Mouse (Mus musculus) heart, embryonic 13.5 days (tissue): ENCODE results near the gene Iqch. TPM values are rescaled to one million over a fixed set of nuclear protein-coding genes. Genes with fewer than 3 reads are reported as not detected.

Experiments used
- ATAC-seq: fragments of 200-750 bp; cut with Nextera tagmentation; 2 replicates; pipeline ENCODE4 v1.8.0; 2017; ENCODE audit warnings: moderate TSS enrichment; ENCODE audit not compliant: insufficient number of reproducible peaks, low FRiP score, low TSS enrichment; ENCODE audit errors: extremely low read depth
- H3K27ac ChIP-seq: fragments of 300-500 bp; sonication (generic); replicated peaks from 2 replicates; pipeline ENCODE4 v1.5.1; 2015; ENCODE audit warnings: moderate library complexity, mild to moderate bottlenecking, inconsistent platforms
- H3K27me3 ChIP-seq: fragments of 300-500 bp; sonication (generic); replicated peaks from 2 replicates; pipeline ENCODE4 v1.6.1; 2015; ENCODE audit warnings: mild to moderate bottlenecking, inconsistent platforms
- H3K36me3 ChIP-seq: fragments of 300-500 bp; sonication (generic); 2 replicates; pipeline ENCODE4 v1.6.1; 2015; ENCODE audit warnings: mild to moderate bottlenecking, inconsistent platforms
- H3K4me1 ChIP-seq: fragments of 300-500 bp; sonication (generic); 2 replicates; pipeline ENCODE4 v1.6.1; 2015; ENCODE audit warnings: inconsistent platforms
- H3K4me2 ChIP-seq: fragments of 300-500 bp; sonication (generic); 2 replicates; pipeline ENCODE4 v1.6.1; 2015; ENCODE audit warnings: inconsistent platforms, mild to moderate bottlenecking, moderate library complexity
- H3K4me3 ChIP-seq: fragments of 300-500 bp; sonication (generic); 2 replicates; pipeline ENCODE4 v1.5.1; 2015; ENCODE audit warnings: moderate library complexity, mild to moderate bottlenecking, inconsistent platforms
- H3K9ac ChIP-seq: fragments of 300-500 bp; sonication (generic); 2 replicates; pipeline ENCODE4 v1.6.1; 2015; ENCODE audit warnings: inconsistent platforms, mild to moderate bottlenecking, moderate library complexity
- H3K9me3 ChIP-seq: fragments of 300-500 bp; sonication (generic); 2 replicates; pipeline ENCODE4 v1.6.1; 2016; ENCODE audit warnings: inconsistent platforms
- WGBS: fragments of 180-500 bp; shearing (Covaris S2); methylation state at CpG from one replicate; pipeline ENCODE4 v1.1.7; 2015; ENCODE audit warnings: mixed read lengths; 5-methylcytosine and 5-hydroxymethylcytosine counted together
- polyA plus RNA-seq: library from polyadenylated mRNA; unstranded; fragments of >200 nt; fragmentation: Nextera tagmentation; extraction: Ambion mirVana; gene quantifications from 2 replicates; pipeline ENCODE4 v1.2.1, GENCODE M21; 2015

Iqch gene
- polyA plus RNA-seq, 1 experiment from 2014 or later, result not detected

DNA sequence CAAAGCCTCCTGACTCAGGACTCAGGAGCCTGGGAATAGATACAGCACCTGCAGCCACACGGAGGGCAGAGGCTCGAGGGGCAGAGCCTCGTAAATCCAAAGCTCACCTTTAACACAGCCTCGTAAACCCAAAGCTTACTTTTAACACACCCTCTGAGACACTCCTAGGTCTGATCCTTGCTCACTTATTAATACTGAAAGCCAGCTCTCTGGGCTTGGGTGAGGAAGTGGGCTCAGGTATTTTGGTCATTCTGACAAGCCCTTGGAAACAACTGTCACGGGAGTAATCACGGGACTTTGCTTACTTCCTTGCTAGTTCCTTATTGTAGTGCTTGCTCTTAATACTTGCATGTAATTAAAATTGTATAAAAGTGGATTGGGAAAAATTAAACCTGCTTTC lies 13.1 kb downstream of the Iqch start:
- no peak overlapping the region for H3K27ac ChIP-seq
- H3K4me2 ChIP-seq, result no peak overlapping the region
- H3K9ac ChIP-seq, result no peak overlapping the region
- no peaks in the 10 kb centered on the region for H3K4me1 ChIP-seq
- H3K27me3 ChIP-seq, result no peaks in the 10 kb centered on the region
- no peak for ATAC-seq
- peaks cover 11% of the 10 kb centered on the region; the same call in 1 of the 2 replicates for H3K9me3 ChIP-seq
- H3K36me3 ChIP-seq, result no peaks in the 10 kb centered on the region
- no peak overlapping the region for H3K4me3 ChIP-seq
- WGBS, result 70% methylated on average over 6 of the region's 6 CpGs

DNA sequence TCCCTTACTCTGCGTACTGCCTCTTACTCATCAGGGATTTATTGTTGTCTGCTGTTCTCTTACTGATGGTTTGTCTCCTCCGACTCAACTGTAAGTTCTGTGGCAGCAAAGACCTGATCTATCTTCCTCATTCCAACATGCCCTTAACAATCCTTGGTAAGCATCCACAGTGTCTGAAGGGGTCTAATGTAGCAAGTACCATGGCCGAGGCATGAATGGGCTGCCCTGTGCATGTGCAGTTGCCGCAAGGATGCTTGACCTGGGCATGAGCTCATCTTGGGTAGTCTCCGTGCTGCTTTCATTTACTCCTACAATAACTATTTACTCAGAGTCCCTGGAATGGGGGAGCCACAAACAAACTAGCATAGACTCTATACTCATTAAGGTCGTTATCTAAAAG lies 17.0 kb downstream of the Iqch start:
- H3K27me3 ChIP-seq, result no peaks in the 10 kb centered on the region
- H3K4me3 ChIP-seq, result no peak overlapping the region
- no peaks in the 10 kb centered on the region for H3K36me3 ChIP-seq
- no peak overlapping the region for H3K27ac ChIP-seq
- peaks cover 11% of the 10 kb centered on the region; the same call in 1 of the 2 replicates for H3K9me3 ChIP-seq
- WGBS, result 80% methylated on average over 6 of the region's 6 CpGs
- H3K9ac ChIP-seq, result no peak overlapping the region
- H3K4me1 ChIP-seq, result peaks cover 8% of the 10 kb centered on the region
- ATAC-seq, result no peak
- no peak overlapping the region for H3K4me2 ChIP-seq

DNA sequence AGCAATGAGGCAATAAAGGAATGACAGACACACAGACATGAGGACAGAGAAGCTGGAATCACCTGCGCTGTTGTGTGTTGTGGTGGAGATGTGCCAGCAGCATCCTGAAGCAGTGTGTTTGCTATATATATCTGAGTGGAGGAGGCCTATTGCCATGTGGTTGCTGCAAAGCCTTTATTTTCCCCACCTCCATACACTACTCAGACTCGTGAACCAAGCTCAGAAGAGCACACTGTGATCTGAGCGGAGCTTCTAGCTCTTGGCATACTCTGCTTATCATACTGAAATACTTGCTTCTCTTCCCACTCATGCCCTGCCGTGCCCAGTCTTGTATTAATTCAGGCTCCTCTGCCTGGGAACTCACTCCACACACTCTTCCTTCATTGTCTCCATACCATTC lies 20.5 kb downstream of the Iqch start:
- H3K9me3 ChIP-seq, result peaks cover 7% of the 10 kb centered on the region; the same call in 1 of the 2 replicates
- H3K27ac ChIP-seq, result no peak overlapping the region
- peaks cover 8% of the 10 kb centered on the region for H3K4me1 ChIP-seq
- no peak overlapping the region for H3K4me3 ChIP-seq
- H3K27me3 ChIP-seq, result 0 out of 2 replicates have a peak, but pooled peaks cover 3% of the 10 kb centered on the region
- no peaks in the 10 kb centered on the region for H3K36me3 ChIP-seq
- no peak overlapping the region for H3K4me2 ChIP-seq
- no peak overlapping the region for H3K9ac ChIP-seq
- no peak for ATAC-seq
- 47% methylated on average over 4 of the region's 4 CpGs for WGBS

DNA sequence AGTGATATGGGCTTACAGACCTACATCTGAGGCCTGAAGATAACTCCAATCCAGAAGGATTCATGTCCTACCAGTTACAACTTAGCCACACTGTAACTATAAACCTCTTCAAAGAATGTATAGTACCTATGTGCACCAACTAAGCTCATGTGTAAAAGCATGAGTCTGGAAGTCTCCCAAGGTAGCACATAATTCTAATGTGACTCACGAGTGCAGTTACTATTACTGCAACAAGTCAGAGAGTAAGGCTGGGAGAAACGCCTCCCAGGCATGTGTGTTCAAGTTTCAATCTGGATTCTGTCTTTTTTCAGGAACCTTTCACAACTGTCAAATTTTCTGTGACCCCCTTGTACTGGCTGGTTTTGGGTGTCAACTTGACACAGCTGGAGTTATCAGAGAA lies 22.2 kb downstream of the Iqch start:
- H3K9me3 ChIP-seq, result no peaks in the 10 kb centered on the region
- H3K4me1 ChIP-seq, result peaks cover 8% of the 10 kb centered on the region
- ATAC-seq, result no peak
- no peak overlapping the region for H3K9ac ChIP-seq
- H3K27ac ChIP-seq, result no peak overlapping the region
- no peak overlapping the region for H3K4me2 ChIP-seq
- H3K36me3 ChIP-seq, result no peaks in the 10 kb centered on the region
- H3K4me3 ChIP-seq, result no peak overlapping the region
- 0 out of 2 replicates have a peak, but pooled peaks cover 3% of the 10 kb centered on the region for H3K27me3 ChIP-seq
- WGBS, result 67% methylated on average over 2 of the region's 2 CpGs

DNA sequence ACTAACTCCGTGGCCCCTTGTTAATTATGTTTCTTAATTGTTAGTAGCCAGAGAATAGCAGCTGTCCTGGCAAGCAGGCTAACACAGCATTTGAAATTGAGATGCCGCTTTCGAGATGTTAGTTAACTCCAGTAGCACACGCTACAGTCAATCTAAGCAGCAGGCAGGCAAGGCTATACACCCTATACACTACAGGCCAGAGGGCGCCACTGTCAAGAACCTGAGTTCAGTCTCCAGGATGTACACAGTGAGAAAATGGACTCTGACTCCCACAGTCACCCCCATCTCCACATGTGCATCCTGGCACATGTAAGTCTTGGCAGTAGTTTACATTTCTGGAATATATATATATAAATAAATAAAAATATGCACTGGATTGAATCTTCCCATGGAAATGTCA lies 22.6 kb downstream of the Iqch start:
- Histone ChIP-seq H3K9me3 (no peaks in the 10 kb centered on the region), H3K36me3 (no peaks in the 10 kb centered on the region), H3K27me3 (0 out of 2 replicates have a peak, but pooled peaks cover 3% of the 10 kb centered on the region), H3K9ac (no peak overlapping the region), H3K4me3 (no peak overlapping the region), H3K4me2 (no peak overlapping the region), H3K27ac (no peak overlapping the region), H3K4me1 (peaks cover 8% of the 10 kb centered on the region)
- ATAC-seq, result no peak
- WGBS, result 81% methylated on average over 5 of the region's 5 CpGs

DNA sequence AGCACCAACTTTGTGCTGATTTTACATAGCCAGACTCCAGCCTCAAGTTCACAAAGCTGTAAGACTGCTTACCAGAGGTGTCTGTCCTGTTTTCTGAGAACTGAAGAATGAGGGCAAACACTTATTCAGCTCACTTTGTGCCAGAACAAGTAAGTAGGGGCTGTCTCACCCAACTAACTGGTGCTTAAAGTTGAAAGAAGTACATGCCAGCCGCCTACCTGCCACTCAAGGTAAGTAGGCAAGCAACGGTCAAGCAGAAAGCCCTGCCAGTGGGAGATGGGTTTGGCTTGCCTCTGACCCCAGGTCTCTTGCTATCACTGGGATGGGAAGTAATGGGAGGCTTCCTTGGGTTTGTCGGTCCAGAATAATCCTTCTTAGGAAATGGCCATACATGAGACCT lies 24.8 kb downstream of the Iqch start:
- no peaks in the 10 kb centered on the region for H3K36me3 ChIP-seq
- WGBS, result 73% methylated on average over 3 of the region's 3 CpGs
- H3K9ac ChIP-seq, result no peak overlapping the region
- H3K4me1 ChIP-seq, result peaks cover 8% of the 10 kb centered on the region
- ATAC-seq, result no peak
- no peak overlapping the region for H3K4me3 ChIP-seq
- H3K4me2 ChIP-seq, result no peak overlapping the region
- no peak overlapping the region for H3K27ac ChIP-seq
- no peaks in the 10 kb centered on the region for H3K9me3 ChIP-seq
- H3K27me3 ChIP-seq, result 0 out of 2 replicates have a peak, but pooled peaks cover 3% of the 10 kb centered on the region

DNA sequence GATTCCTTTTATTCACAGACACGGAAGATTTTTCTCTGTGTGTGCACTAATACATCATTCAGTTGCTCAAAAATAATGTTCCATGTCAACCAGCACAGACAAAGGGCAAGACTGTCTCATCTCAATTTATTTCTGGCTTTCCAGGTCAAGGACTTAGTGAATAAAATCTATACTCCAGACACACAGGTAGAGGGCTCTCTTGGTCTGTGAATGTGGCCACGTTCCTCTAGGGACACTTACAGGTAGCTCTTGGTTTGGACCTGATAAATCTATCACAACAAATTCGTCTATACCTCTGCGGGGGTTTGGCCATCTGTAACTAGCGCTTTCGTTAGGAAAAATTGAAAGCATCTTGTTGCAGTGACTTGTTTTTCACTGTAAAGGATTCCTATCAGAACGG lies 29.4 kb downstream of the Iqch start:
- no peak overlapping the region for H3K4me3 ChIP-seq
- no peak overlapping the region for H3K9ac ChIP-seq
- 71% methylated on average over 7 of the region's 7 CpGs for WGBS
- H3K27ac ChIP-seq, result no peak overlapping the region
- no peaks in the 10 kb centered on the region for H3K36me3 ChIP-seq
- ATAC-seq, result no peak
- H3K27me3 ChIP-seq, result 0 out of 2 replicates have a peak, but pooled peaks cover 3% of the 10 kb centered on the region
- peaks cover 25% of the 10 kb centered on the region for H3K4me1 ChIP-seq
- H3K4me2 ChIP-seq, result no peak overlapping the region
- H3K9me3 ChIP-seq, result no peaks in the 10 kb centered on the region

DNA sequence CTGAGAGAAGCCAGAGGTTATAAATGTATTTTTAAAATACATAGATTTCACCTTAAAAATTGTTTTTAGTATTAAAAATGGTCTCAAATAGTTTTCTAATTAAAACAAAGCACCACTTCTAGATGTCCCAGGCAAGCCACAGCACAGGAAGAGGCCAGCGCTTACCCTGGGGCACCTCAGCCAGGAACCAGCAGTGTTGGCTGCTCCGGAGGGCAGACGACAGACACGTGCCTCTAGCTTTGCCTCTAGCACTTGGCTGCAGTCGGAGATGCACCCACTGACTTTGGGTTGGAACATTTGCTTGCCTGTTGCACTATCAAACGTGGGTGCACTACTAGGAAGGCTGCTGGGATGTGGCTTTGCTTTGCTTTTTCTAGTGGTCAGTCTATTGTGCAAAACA lies 30.4 kb downstream of the Iqch start:
- Histone ChIP-seq H3K27me3 (0 out of 2 replicates have a peak, but pooled peaks cover 2% of the 10 kb centered on the region), H3K4me2 (no peak overlapping the region), H3K9me3 (no peaks in the 10 kb centered on the region), H3K27ac (no peak overlapping the region), H3K36me3 (no peaks in the 10 kb centered on the region), H3K9ac (no peak overlapping the region), H3K4me1 (peaks cover 26% of the 10 kb centered on the region), H3K4me3 (no peak overlapping the region)
- WGBS, result 28% methylated on average over 6 of the region's 6 CpGs
- no peak for ATAC-seq

DNA sequence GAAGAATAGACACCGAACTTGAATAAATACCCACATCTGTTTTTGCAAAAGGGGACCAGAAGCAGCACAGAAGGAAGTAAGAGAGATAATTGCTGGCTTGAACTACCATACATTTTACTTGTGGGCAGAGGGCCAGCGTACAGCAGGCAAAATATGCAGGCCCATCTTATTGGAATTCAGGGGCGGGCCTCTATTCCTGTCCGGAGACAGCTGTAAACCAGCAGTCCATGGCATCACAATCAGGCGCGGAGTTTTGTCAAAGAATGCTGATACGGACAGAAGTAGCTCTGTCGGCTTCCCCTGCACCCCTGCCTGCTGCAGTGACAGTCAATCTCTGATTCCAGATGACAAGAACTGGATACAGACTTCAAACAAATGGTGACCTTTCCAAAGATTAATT lies 33.5 kb downstream of the Iqch start:
- Histone ChIP-seq H3K4me1 (peaks cover 26% of the 10 kb centered on the region), H3K9ac (no peak overlapping the region), H3K27me3 (0 out of 2 replicates have a peak, but pooled peaks cover 6% of the 10 kb centered on the region), H3K4me3 (no peak overlapping the region), H3K4me2 (peak overlapping the region; percentile 53), H3K27ac (no peak overlapping the region), H3K9me3 (no peaks in the 10 kb centered on the region), H3K36me3 (no peaks in the 10 kb centered on the region)
- 13% methylated on average over 8 of the region's 8 CpGs for WGBS
- no peak for ATAC-seq

DNA sequence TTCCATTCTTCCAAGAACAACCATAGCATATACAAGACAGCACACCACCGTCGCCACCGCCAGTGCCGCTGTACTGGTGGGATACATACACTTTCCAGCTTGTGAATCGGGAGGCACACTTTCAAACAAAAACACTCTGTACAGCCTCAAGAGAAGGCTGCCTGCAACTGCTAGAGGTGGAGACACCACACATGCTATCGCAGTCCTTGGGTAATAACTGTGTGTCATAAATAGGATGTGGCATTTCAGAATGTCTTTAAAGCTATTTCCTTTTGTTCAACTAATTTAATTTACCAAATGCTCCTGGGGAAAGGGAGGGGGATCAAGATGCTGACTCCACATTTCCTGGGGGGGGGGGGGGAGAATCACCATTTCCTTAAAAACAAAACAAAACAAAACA lies 34.0 kb downstream of the Iqch start:
- 73% methylated on average over 6 of the region's 6 CpGs for WGBS
- Histone ChIP-seq H3K4me2 (peak overlapping the region; percentile 53), H3K36me3 (no peaks in the 10 kb centered on the region), H3K9ac (no peak overlapping the region), H3K4me1 (peaks cover 26% of the 10 kb centered on the region), H3K4me3 (no peak overlapping the region), H3K27me3 (0 out of 2 replicates have a peak, but pooled peaks cover 6% of the 10 kb centered on the region), H3K27ac (no peak overlapping the region), H3K9me3 (no peaks in the 10 kb centered on the region)
- no peak for ATAC-seq

DNA sequence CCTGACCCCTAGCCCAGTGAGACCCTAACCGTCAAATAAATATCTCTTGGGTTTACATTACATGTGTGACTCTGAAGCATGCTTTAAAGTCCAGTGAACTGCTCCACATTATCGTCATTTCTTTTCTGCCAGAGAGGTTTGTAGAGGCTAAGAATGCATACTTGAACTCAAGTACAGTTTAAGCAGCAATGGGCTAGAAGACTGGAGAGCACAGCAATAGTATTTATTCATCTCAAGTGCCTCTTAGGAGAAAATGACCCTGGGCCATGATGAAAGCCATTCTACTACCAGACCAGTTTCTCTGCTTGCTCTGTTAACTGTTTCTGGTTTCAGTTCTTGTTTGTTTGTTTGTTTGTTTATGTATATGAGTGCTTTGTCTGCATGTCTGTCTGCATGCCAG lies 38.9 kb downstream of the Iqch start:
- no peaks in the 10 kb centered on the region for H3K36me3 ChIP-seq
- H3K4me3 ChIP-seq, result no peak overlapping the region
- H3K4me2 ChIP-seq, result no peak overlapping the region
- no peaks in the 10 kb centered on the region for H3K9me3 ChIP-seq
- H3K27ac ChIP-seq, result no peak overlapping the region
- whole genome bisulfite sequencing, result 33% methylated on average over 2 of the region's 2 CpGs
- H3K4me1 ChIP-seq, result peaks cover 7% of the 10 kb centered on the region
- no peak for ATAC-seq
- peaks cover 23% of the 10 kb centered on the region for H3K27me3 ChIP-seq
- H3K9ac ChIP-seq, result no peak overlapping the region

DNA sequence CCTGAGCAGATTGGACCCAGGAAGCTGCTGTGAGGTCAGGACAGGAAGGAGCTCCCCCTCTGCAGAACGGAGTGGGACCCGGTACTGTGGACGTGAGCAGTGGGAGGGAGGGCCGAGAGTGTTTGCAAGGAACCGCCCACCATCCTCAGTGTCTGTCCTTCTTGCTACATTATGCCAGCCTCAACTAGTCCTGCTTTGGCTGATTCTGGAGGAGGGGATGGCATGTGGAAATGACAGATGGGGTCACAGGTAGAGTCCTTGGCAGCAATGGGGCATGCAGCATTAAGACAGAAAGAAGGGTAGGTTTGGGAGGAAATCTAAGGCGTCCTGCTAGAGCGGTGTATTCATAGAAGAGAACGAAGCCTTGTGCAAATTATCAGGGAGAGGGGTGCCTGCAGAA lies 40.4 kb downstream of the Iqch start:
- ATAC-seq, result no peak
- 69% methylated on average over 8 of the region's 8 CpGs for WGBS
- H3K4me1 ChIP-seq, result no peaks in the 10 kb centered on the region

More for the DNA sequence above, 40.4 kb downstream of the Iqch start:
- H3K4me3 ChIP-seq, result no peak overlapping the region
- no peak overlapping the region for H3K4me2 ChIP-seq
- no peak overlapping the region for H3K9ac ChIP-seq
- no peaks in the 10 kb centered on the region for H3K36me3 ChIP-seq
- peaks cover 24% of the 10 kb centered on the region for H3K27me3 ChIP-seq
- no peaks in the 10 kb centered on the region for H3K9me3 ChIP-seq
- no peak overlapping the region for H3K27ac ChIP-seq
